Mouse (Mus musculus): Measurements from ENCODE around the gene Gps2.
"Not testable (repeated sequence)": the region's sequence is repeated elsewhere in the genome, so short reads cannot be mapped to it uniquely, and the experiment has no call there.

- TF ChIP-seq GATA1 (IDR thresholded peaks at IDR 0.05; ENCODE audit: borderline replicate concordance, low read length); FLI1 (IDR thresholded peaks at IDR 0.05; ENCODE audit: low read length): not testable (repeated sequence)
Measured at GRCm38 (mm10) chr11:69955618-69956017, 41.9 kb downstream of the Gps2 start.
